17 mouse cellular contexts compared by ENCODE assay signal in genomic region chr11:74708781-74709180, GRCm38 (mm10).
"Had no signal": no experiment of that assay in that cellular context is flagged by ENCODE, and none has a peak within 500 bp of the region (broad histone marks: within the 10 kb centered on the region; RNA-seq: fewer than 3 reads in every experiment).

No protein-coding gene starts in this region.

- H3K27me3 ChIP-seq: lung, embryonic 15.5 days; megakaryocyte, embryonic 14.5 days; midbrain, embryonic 13.5 days; midbrain, embryonic 15.5 days; neural tube, embryonic 12.5 days; stomach, embryonic 15.5 days had no signal

- H3K4me1 ChIP-seq: lung, embryonic 15.5 days; neural tube, embryonic 12.5 days; stomach, embryonic 15.5 days had no signal

- H3K9me3 ChIP-seq: lung, embryonic 15.5 days; megakaryocyte, embryonic 14.5 days; midbrain, embryonic 13.5 days; midbrain, embryonic 15.5 days; neural tube, embryonic 12.5 days; stomach, embryonic 15.5 days had no signal

- H3K9ac ChIP-seq: liver, postnatal 0 days; lung, embryonic 15.5 days; midbrain, embryonic 13.5 days; midbrain, embryonic 15.5 days; neural tube, embryonic 12.5 days; stomach, embryonic 15.5 days had no signal

- H3K4me2 ChIP-seq: lung, embryonic 15.5 days; midbrain, embryonic 13.5 days; midbrain, embryonic 15.5 days; neural tube, embryonic 12.5 days; stomach, embryonic 15.5 days had no signal

- H3K27ac ChIP-seq: lung, embryonic 15.5 days; macrophage; midbrain, embryonic 13.5 days; midbrain, embryonic 15.5 days; neural tube, embryonic 12.5 days; stomach, embryonic 15.5 days; stomach, postnatal 0 days had no signal

- H3K4me3 ChIP-seq: lung, embryonic 15.5 days; megakaryocyte, embryonic 14.5 days; midbrain, embryonic 13.5 days; midbrain, embryonic 15.5 days; neural tube, embryonic 12.5 days; stomach, embryonic 15.5 days had no signal

- ATAC-seq: liver, postnatal 0 days; lung, postnatal 0 days; midbrain, embryonic 13.5 days; midbrain, embryonic 15.5 days had no signal

- H3K36me3 ChIP-seq: lung, embryonic 15.5 days; midbrain, embryonic 13.5 days; midbrain, embryonic 15.5 days; neural tube, embryonic 12.5 days; stomach, embryonic 15.5 days had no signal

- DNase-seq: liver, postnatal 0 days; lung, adult 2 months; lung, postnatal 14 days; lung, postnatal 36 days; right cerebral cortex, postnatal 14 days; thymus, adult 2 months; thymus, postnatal 25 days; thymus, postnatal 4 days had no signal
